Mouse (Mus musculus): ENCODE data around the gene Hhatl. TPM values are rescaled to one million over a fixed set of nuclear protein-coding genes. Genes with fewer than 3 reads are reported as not detected.

Gene Hhatl
- polyA plus RNA-seq, 1 experiment from 2014 or later = not detected

DNA sequence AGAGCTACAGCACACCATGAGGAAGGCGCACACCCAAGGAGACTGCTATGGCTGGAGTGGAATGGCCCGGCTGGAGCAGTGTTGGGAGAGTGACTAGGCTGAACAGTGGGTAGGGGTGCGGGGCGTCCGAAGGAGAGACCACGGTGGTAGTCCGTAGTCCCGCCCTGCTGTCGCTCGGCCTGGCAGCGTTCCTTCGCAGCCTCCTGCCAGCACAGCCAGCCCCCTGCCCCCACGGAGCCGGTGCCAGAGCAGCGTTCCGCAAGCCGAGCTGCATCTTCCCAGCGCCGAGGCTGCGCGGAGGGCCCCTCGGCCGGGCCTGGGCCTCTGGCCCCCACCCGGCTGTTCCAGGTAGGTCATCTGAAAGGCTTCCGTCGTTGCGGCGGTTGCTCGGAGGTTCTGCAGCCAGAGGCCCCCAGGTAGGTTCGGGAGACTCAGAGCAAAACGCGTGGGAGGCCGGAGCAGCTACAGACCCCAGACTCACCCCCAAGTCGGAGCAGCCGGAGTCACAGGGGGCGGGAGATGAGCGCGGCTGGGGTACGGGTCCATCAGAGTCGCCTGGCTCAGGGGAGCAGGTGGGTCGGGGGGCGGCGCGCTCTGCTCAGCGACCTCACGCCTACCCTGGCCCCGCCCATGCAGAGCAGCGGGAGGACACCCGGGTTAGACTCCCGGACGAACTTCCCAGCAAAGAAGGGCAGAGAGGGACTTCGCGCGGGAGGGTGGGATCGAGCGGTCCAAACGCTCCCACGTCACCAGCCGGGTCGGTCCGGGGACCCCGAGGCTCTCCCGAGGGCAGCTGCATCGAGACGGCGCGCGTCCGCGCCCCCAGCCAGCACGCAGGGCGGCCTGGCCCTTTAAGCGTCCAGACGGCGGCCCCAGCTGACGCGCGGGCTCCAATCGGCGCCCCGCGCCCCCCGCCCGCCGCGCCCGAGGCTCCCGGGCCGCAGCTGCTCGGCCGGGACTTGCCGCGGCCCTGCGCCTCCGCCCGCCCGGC is 32.9 kb downstream of the Hhatl start, which contains the start of gene Zfp651:
Gene Zfp651, plus strand, starts transcription at position 240 of the 991 bp plus-strand sequence.
- Histone ChIP-seq H3K9me3 (ENCODE audit: low read length) (no peaks in the 10 kb centered on the region), H3K9ac (replicated peaks) (peak within 1 kb of the TSS; percentile 62), H3K27ac (ENCODE audit: low read depth) (peak within 1 kb of the TSS; percentile 22; the same call in 1 of the 2 replicates), H3K4me3 (ENCODE audit: low read depth, low read length) (peak within 1 kb of the TSS; percentile 60), H3K36me3 (replicated peaks; ENCODE audit: insufficient read depth, low read length) (peaks cover 23% of the 10 kb centered on the region), H3K27me3 (ENCODE audit: insufficient read depth, low read length) (peaks cover 22% of the 10 kb centered on the region), H3K4me1 (ENCODE audit: insufficient read depth) (peaks cover 13% of the 10 kb centered on the region), H3K4me2 (ENCODE audit: low read depth, low read length) (peak within 1 kb of the TSS; percentile 94)
- 1% methylated on average over 77 of the region's 97 CpGs for whole genome bisulfite sequencing (ENCODE audit: insufficient replicate concordance)
- ATAC-seq = peak; percentile 65
- peak; percentile 44 for DNase-seq
- TF ChIP-seq CTCF (IDR thresholded peaks at IDR 0.05; ENCODE audit: low read depth) = no peak
- no peak for TF ChIP-seq EP300 (IDR thresholded peaks at IDR 0.05; ENCODE audit: low read depth)

DNA sequence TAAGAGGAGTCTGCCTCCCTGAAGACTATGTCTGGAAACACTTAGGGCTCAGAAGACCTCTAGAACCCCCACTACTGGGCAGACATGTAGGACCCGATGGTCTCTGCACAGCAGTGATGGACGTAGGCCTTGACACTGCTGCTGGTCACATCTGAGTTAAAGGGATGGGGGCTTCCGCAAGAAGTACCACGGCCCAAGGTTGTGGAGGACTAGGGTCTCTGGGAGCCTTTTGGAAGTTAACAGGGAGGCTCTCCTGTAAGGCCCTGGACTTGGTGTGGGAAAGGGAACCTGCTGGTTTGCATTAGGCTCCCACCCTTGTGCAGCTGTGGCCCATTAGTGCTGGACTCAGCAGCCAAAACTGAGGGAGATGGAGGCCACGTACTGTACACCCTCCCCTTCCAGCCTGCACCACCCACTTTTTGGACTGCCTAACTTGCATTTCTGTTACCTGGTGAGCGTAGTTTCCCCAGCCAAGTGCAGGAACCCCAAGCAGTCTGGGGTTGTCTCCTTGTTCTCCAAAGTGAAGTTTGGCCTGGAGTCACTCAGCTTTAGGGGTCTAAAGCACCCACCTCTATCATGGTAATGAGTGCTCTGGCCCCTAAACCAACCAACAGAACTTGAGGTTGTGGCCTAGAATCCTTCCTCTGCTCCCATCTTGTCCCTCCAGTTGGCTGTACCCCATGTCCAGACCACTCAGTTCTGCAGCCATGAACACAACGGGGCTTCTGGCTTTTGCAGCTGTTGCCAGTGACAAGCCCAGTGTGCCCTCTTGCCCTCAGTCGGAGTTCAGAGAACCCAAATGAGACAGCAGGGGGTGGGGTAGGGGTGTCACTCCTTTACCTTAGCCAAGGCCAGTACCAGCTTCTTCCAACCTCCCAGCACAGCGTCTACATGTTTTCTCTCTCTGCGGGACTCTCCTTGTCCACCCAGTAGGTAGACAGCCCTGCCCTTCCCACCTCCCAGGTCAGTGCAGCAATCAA is 34.2 kb downstream of the Hhatl start:
- no peaks in the 10 kb centered on the region for H3K9me3 ChIP-seq (ENCODE audit: low read length)
- H3K27ac ChIP-seq (ENCODE audit: low read depth) = no peak overlapping the region
- H3K4me3 ChIP-seq (ENCODE audit: low read depth, low read length) = no peak overlapping the region
- peak overlapping the region; percentile 94; the same call in 1 of the 2 replicates for H3K4me2 ChIP-seq (ENCODE audit: low read depth, low read length)
- H3K27me3 ChIP-seq (ENCODE audit: insufficient read depth, low read length) = peaks cover 22% of the 10 kb centered on the region
- no peak overlapping the region for H3K9ac ChIP-seq (replicated peaks)
- peak; percentile 5; the same call in 1 of the 2 replicates for ATAC-seq
- DNase-seq = no peak
- peaks cover 13% of the 10 kb centered on the region for H3K4me1 ChIP-seq (ENCODE audit: insufficient read depth)
- WGBS (ENCODE audit: insufficient replicate concordance) = 57% methylated on average over 10 of the region's 10 CpGs
- TF ChIP-seq CTCF (IDR thresholded peaks at IDR 0.05; ENCODE audit: low read depth) (no peak), EP300 (IDR thresholded peaks at IDR 0.05; ENCODE audit: low read depth) (no peak)
- H3K36me3 ChIP-seq (replicated peaks; ENCODE audit: insufficient read depth, low read length) = peaks cover 33% of the 10 kb centered on the region

- ATAC-seq (no peak), DNase-seq (no peak)
- no peak overlapping the region for H3K9ac ChIP-seq (replicated peaks)
- H3K9me3 ChIP-seq (ENCODE audit: low read length) = no peaks in the 10 kb centered on the region
- H3K27me3 ChIP-seq (ENCODE audit: insufficient read depth, low read length) = peaks cover 22% of the 10 kb centered on the region
- no peak for TF ChIP-seq CTCF (IDR thresholded peaks at IDR 0.05; ENCODE audit: low read depth)
- TF ChIP-seq EP300 (IDR thresholded peaks at IDR 0.05; ENCODE audit: low read depth) = no peak
- H3K4me1 ChIP-seq (ENCODE audit: insufficient read depth) = peaks cover 13% of the 10 kb centered on the region
- H3K4me3 ChIP-seq (ENCODE audit: low read depth, low read length) = no peak overlapping the region
- H3K4me2 ChIP-seq (ENCODE audit: low read depth, low read length) = no peak overlapping the region
- 32% methylated on average over 3 of the region's 3 CpGs for WGBS (ENCODE audit: insufficient replicate concordance)
- no peak overlapping the region for H3K27ac ChIP-seq (ENCODE audit: low read depth)
- peaks cover 38% of the 10 kb centered on the region for H3K36me3 ChIP-seq (replicated peaks; ENCODE audit: insufficient read depth, low read length)
Observed at GRCm38 (mm10) chr9:121757432-121757831, 34.9 kb downstream of the Hhatl start.

DNA sequence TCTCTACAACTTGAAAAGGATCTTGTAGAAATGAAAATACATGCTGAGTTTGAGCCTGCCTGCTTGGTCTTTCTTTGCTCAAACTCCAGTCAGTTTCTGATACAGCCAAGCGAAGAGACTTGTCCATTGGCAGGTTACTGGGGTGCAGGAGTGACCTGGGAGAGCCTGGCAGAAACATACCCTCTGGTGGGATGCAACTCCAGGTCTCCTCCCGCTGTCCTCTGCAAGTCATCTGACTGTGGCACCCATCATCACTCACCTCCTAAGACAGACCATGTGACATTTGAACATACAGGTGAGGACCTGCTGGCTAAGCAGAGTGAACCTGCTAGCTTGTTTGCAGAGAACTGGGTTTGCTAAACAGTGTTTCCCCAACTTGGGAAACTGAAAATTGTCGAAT is 35.5 kb downstream of the Hhatl start:
- TF ChIP-seq EP300 (IDR thresholded peaks at IDR 0.05; ENCODE audit: low read depth) (no peak), CTCF (IDR thresholded peaks at IDR 0.05; ENCODE audit: low read depth) (no peak)
- Histone ChIP-seq H3K9ac (replicated peaks) (no peak overlapping the region), H3K27me3 (ENCODE audit: insufficient read depth, low read length) (peaks cover 22% of the 10 kb centered on the region), H3K4me1 (ENCODE audit: insufficient read depth) (peaks cover 13% of the 10 kb centered on the region), H3K9me3 (ENCODE audit: low read length) (no peaks in the 10 kb centered on the region), H3K36me3 (replicated peaks; ENCODE audit: insufficient read depth, low read length) (peaks cover 44% of the 10 kb centered on the region), H3K4me3 (ENCODE audit: low read depth, low read length) (no peak overlapping the region), H3K4me2 (ENCODE audit: low read depth, low read length) (no peak overlapping the region), H3K27ac (ENCODE audit: low read depth) (no peak overlapping the region)
- no peak for DNase-seq
- WGBS (ENCODE audit: insufficient replicate concordance) = 83% methylated on average over 3 of the region's 3 CpGs
- ATAC-seq = no peak

- H3K27ac ChIP-seq (ENCODE audit: low read depth) = no peak overlapping the region
- DNase-seq (no peak), ATAC-seq (no peak)
- no peak overlapping the region for H3K4me3 ChIP-seq (ENCODE audit: low read depth, low read length)
- H3K27me3 ChIP-seq (ENCODE audit: insufficient read depth, low read length) = peaks cover 11% of the 10 kb centered on the region
- H3K4me2 ChIP-seq (ENCODE audit: low read depth, low read length) = no peak overlapping the region
- 91% methylated on average over 3 of the region's 3 CpGs for WGBS (ENCODE audit: insufficient replicate concordance)
- no peaks in the 10 kb centered on the region for H3K9me3 ChIP-seq (ENCODE audit: low read length)
- H3K36me3 ChIP-seq (replicated peaks; ENCODE audit: insufficient read depth, low read length) = peaks cover 65% of the 10 kb centered on the region
- H3K9ac ChIP-seq (replicated peaks) = no peak overlapping the region
- H3K4me1 ChIP-seq (ENCODE audit: insufficient read depth) = peaks cover 13% of the 10 kb centered on the region
- TF ChIP-seq EP300 (IDR thresholded peaks at IDR 0.05; ENCODE audit: low read depth) (no peak), CTCF (IDR thresholded peaks at IDR 0.05; ENCODE audit: low read depth) (no peak)
Observed at GRCm38 (mm10) chr9:121754624-121755023, 37.7 kb downstream of the Hhatl start.

All from liver, postnatal 0 days (tissue).